Mouse (Mus musculus) midbrain, embryonic 10.5 days (tissue): ENCODE data around the gene Cntd1. TPM values are rescaled to one million over a fixed set of nuclear protein-coding genes. Genes with fewer than 3 reads are reported as not detected.

Experiments
- DNase-seq: peaks from one replicate; pipeline ENCODE4 v3.0.0-alpha.2; 2017; ENCODE audit warnings: low spot score
- H3K27ac ChIP-seq: fragments of 300-500 bp; sonication (generic); replicated peaks from 2 replicates; pipeline ENCODE4 v1.5.1; 2016; ENCODE audit warnings: mild to moderate bottlenecking
- H3K27me3 ChIP-seq: fragments of 300-500 bp; sonication (generic); 2 replicates; pipeline ENCODE4 v1.6.1; 2016; ENCODE audit warnings: low read depth, mild to moderate bottlenecking; ENCODE audit not compliant: poor library complexity, severe bottlenecking
- H3K36me3 ChIP-seq: fragments of 300-500 bp; sonication (generic); 2 replicates; pipeline ENCODE4 v1.6.1; 2016; ENCODE audit warnings: mild to moderate bottlenecking, moderate library complexity
- H3K4me1 ChIP-seq: fragments of 300-500 bp; sonication (generic); 2 replicates; pipeline ENCODE4 v1.6.1; 2016
- H3K4me3 ChIP-seq: fragments of 300-500 bp; sonication (generic); 2 replicates; pipeline ENCODE4 v1.5.1; 2016; ENCODE audit warnings: mild to moderate bottlenecking, moderate library complexity
- H3K9me3 ChIP-seq: fragments of 300-500 bp; sonication (generic); replicated peaks from 2 replicates; pipeline ENCODE4 v1.6.1; 2016; ENCODE audit warnings: mild to moderate bottlenecking
- WGBS: fragments of 180-500 bp; shearing (Covaris S2); methylation state at CpG from one replicate; pipeline ENCODE4 v1.1.7; 2016; 5-methylcytosine and 5-hydroxymethylcytosine counted together
- polyA plus RNA-seq: library from polyadenylated mRNA; unstranded; fragments of >200 nt; fragmentation: Nextera tagmentation; extraction: Ambion mirVana; gene quantifications from 2 replicates; pipeline ENCODE4 v1.2.1, GENCODE M21; 2016

The Cntd1 gene
- polyA plus RNA-seq, 1 experiment from 2014 or later, result 1.8 TPM

- no peak for DNase-seq
- H3K36me3 ChIP-seq, result no peaks in the 10 kb centered on the region
- peaks cover 28% of the 10 kb centered on the region for H3K4me1 ChIP-seq
- H3K4me3 ChIP-seq, result peak overlapping the region; percentile 83; the same call in 1 of the 2 replicates
- 34% methylated on average over 4 of the region's 4 CpGs for WGBS
- H3K9me3 ChIP-seq, result no peaks in the 10 kb centered on the region
- H3K27ac ChIP-seq, result no peak overlapping the region
- peaks cover 43% of the 10 kb centered on the region for H3K27me3 ChIP-seq
Observed at GRCm38 (mm10) chr11:101245071-101245470, 33.7 kb upstream of the Cntd1 start.

GRCm38 (mm10) chr11:101245855-101246701 lies 32.7 kb upstream of the Cntd1 start, which contains the start of gene Ramp2:
Gene Ramp2, plus strand, starts transcription at chr11:101246028.
- Histone ChIP-seq H3K4me3 (peak within 1 kb of the TSS; percentile 83), H3K4me1 (peaks cover 28% of the 10 kb centered on the region), H3K27me3 (peaks cover 43% of the 10 kb centered on the region), H3K9me3 (no peaks in the 10 kb centered on the region), H3K36me3 (no peaks in the 10 kb centered on the region), H3K27ac (peak within 1 kb of the TSS; percentile 91)
- peak; percentile 73 for DNase-seq
- WGBS, result under 1% methylated on average over 63 of the region's 63 CpGs

GRCm38 (mm10) chr11:101246702-101247012 lies 32.2 kb upstream of the Cntd1 start:
- peak overlapping the region; percentile 91 for H3K27ac ChIP-seq
- H3K4me1 ChIP-seq, result peaks cover 28% of the 10 kb centered on the region
- no peaks in the 10 kb centered on the region for H3K36me3 ChIP-seq
- peaks cover 43% of the 10 kb centered on the region for H3K27me3 ChIP-seq
- 2% methylated on average over 7 of the region's 7 CpGs for WGBS
- H3K4me3 ChIP-seq, result peak overlapping the region; percentile 83
- DNase-seq, result no peak
- H3K9me3 ChIP-seq, result no peaks in the 10 kb centered on the region

GRCm38 (mm10) chr11:101247521-101248030 lies 31.2 kb upstream of the Cntd1 start:
- DNase-seq, result no peak
- Histone ChIP-seq H3K9me3 (no peaks in the 10 kb centered on the region), H3K4me3 (peak overlapping the region; percentile 83), H3K27me3 (peaks cover 43% of the 10 kb centered on the region), H3K27ac (peak overlapping the region; percentile 91; the same call in 1 of the 2 replicates), H3K36me3 (no peaks in the 10 kb centered on the region), H3K4me1 (peaks cover 30% of the 10 kb centered on the region)
- 75% methylated on average over 6 of the region's 6 CpGs for WGBS

GRCm38 (mm10) chr11:101248258-101248994 lies 30.4 kb upstream of the Cntd1 start:
- peak; percentile 65 for DNase-seq
- Histone ChIP-seq H3K27me3 (peaks cover 43% of the 10 kb centered on the region), H3K4me1 (peaks cover 37% of the 10 kb centered on the region), H3K9me3 (no peaks in the 10 kb centered on the region), H3K27ac (no peak overlapping the region), H3K4me3 (no peak overlapping the region), H3K36me3 (no peaks in the 10 kb centered on the region)
- 41% methylated on average over 14 of the region's 14 CpGs for WGBS

GRCm38 (mm10) chr11:101251031-101251430 lies 27.8 kb upstream of the Cntd1 start:
- 80% methylated on average over 2 of the region's 2 CpGs for WGBS
- H3K9me3 ChIP-seq, result no peaks in the 10 kb centered on the region

GRCm38 (mm10) chr11:101252941-101253340 lies 25.9 kb upstream of the Cntd1 start:
- 16% methylated on average over 7 of the region's 7 CpGs for WGBS
- H3K36me3 ChIP-seq, result peaks cover 19% of the 10 kb centered on the region
- H3K27ac ChIP-seq, result peak overlapping the region; percentile 95
- H3K4me1 ChIP-seq, result peaks cover 20% of the 10 kb centered on the region
- peaks cover 5% of the 10 kb centered on the region for H3K27me3 ChIP-seq
- peak overlapping the region; percentile 97 for H3K4me3 ChIP-seq
- DNase-seq, result no peak
- no peaks in the 10 kb centered on the region for H3K9me3 ChIP-seq

More at GRCm38 (mm10) chr11:101251031-101251430, 27.8 kb upstream of the Cntd1 start:
- peaks cover 37% of the 10 kb centered on the region for H3K4me1 ChIP-seq
- H3K4me3 ChIP-seq, result no peak overlapping the region
- H3K36me3 ChIP-seq, result peaks cover 3% of the 10 kb centered on the region
- no peak for DNase-seq
- peaks cover 21% of the 10 kb centered on the region for H3K27me3 ChIP-seq
- no peak overlapping the region for H3K27ac ChIP-seq

GRCm38 (mm10) chr11:101253613-101254389 lies 25.0 kb upstream of the Cntd1 start, which contains the start of gene Vps25:
Gene Vps25, plus strand, starts transcription at chr11:101253707.
- under 1% methylated on average over 40 of the region's 40 CpGs for WGBS
- Histone ChIP-seq H3K4me1 (peaks cover 20% of the 10 kb centered on the region), H3K27ac (peak within 1 kb of the TSS; percentile 95), H3K9me3 (no peaks in the 10 kb centered on the region), H3K36me3 (peaks cover 27% of the 10 kb centered on the region), H3K27me3 (peaks cover under 1% of the 10 kb centered on the region; the same call in 1 of the 2 replicates), H3K4me3 (peak within 1 kb of the TSS; percentile 97)
- peak; percentile 87 for DNase-seq

- no peak for DNase-seq
- Histone ChIP-seq H3K36me3 (peaks cover 33% of the 10 kb centered on the region), H3K27ac (no peak overlapping the region), H3K4me1 (peaks cover 42% of the 10 kb centered on the region), H3K4me3 (no peak overlapping the region), H3K27me3 (peaks cover 11% of the 10 kb centered on the region), H3K9me3 (no peaks in the 10 kb centered on the region)
- 91% methylated on average over 13 of the region's 13 CpGs for WGBS
Observed at GRCm38 (mm10) chr11:101255826-101256775, 22.7 kb upstream of the Cntd1 start.

- peaks cover 59% of the 10 kb centered on the region for H3K4me1 ChIP-seq
- H3K27me3 ChIP-seq, result peaks cover 43% of the 10 kb centered on the region
- peaks cover 33% of the 10 kb centered on the region for H3K36me3 ChIP-seq
- no peak for DNase-seq
- H3K9me3 ChIP-seq, result no peaks in the 10 kb centered on the region
- H3K27ac ChIP-seq, result peak overlapping the region; percentile 80
- 43% methylated on average over 6 of the region's 6 CpGs for WGBS
- peak overlapping the region; percentile 69 for H3K4me3 ChIP-seq
Observed at GRCm38 (mm10) chr11:101259261-101259712, 19.5 kb upstream of the Cntd1 start.
